Mouse (Mus musculus) monocyte, adult 2 months (primary cell): ENCODE data around the gene Agtpbp1.

Source experiments
- DNase-seq, 2 experiments: peaks; one replicate each; pipeline ENCODE4 v3.0.0; 2022; ENCODE audit warnings: low spot score in 2 of 2, low read depth in 1 of 2

Agtpbp1 gene

GRCm38 (mm10) chr13:59439683-59440082, 145.3 kb downstream of the Agtpbp1 start:
- DNase-seq: no peak

GRCm38 (mm10) chr13:59434554-59434953, 150.5 kb downstream of the Agtpbp1 start:
- no peak for DNase-seq

DNA sequence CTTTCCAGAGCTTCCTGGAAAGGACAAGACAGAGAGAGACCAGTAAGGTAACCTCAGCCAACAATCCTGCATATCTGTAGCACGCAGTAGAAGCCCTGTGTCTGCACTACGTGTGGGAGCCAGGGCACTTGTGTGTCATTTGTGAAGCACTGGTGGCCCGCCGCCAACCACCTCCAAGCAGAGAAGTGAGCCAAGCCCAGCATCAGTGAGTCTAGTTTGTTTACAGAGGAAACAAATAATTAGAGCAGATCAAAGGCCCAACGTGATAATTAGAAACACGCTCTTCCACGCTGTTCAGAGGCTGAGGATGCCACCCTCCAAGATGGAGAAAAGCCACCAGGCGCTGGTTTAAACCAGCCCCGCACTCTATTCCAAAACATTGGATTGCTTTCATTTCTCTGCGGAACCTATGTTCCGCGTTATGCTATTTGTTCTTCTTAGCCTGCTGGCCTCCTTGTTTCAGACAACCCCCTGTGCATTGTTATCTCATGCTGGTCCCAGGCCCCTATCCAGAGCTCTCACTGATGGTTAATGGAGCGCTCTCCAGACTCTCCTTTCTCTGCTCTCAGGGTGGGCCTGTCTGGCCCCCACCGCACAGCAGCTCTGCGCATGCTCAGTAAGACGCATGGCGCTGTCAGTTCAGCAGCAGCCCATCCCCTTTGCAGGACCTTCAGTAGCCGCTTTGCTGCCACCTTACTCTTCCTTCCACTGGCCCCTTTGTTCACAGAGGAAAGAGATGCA, 153.7 kb downstream of the Agtpbp1 start:
- DNase-seq: no peak

GRCm38 (mm10) chr13:59429369-59429768, 155.7 kb downstream of the Agtpbp1 start:
- DNase-seq: no peak

GRCm38 (mm10) chr13:59423871-59424270, 161.2 kb downstream of the Agtpbp1 start:
- DNase-seq: no peak

DNA sequence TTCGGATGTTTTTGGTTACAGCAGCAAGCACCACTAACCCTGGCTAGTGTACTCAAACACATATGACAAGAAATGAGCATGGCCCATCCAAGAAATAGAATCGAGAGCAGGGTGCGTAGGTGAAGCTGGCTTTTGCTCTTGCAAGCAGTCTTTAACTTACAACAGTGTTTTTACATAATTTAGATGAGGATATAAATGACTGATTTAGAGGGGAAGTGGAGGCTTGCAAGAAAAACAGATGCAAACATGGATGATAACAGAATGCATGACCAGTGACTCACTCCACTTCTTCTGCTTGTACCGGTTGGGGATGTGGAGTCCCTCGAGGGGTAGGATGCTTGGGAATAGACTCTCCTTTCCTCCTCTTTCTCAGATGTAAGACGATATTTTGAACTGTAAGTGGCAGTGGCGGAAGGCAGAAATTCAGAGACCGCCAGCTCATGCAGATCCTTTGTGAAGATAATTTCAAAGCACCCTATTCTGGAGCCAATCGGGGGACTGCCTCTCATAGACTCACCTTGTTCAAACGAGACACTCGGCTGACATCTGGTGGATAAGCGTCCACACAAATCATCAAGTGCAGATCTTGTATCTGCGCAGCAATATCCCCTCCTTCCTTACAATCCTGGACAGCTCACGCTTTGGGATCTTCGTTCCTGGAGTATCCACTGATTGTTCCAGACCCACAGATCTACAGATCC, 168.3 kb downstream of the Agtpbp1 start:
- no peak for DNase-seq

- DNase-seq: no peak
These were observed 171.1 kb downstream of the Agtpbp1 start for GRCm38 (mm10) chr13:59413885-59414284.

DNA sequence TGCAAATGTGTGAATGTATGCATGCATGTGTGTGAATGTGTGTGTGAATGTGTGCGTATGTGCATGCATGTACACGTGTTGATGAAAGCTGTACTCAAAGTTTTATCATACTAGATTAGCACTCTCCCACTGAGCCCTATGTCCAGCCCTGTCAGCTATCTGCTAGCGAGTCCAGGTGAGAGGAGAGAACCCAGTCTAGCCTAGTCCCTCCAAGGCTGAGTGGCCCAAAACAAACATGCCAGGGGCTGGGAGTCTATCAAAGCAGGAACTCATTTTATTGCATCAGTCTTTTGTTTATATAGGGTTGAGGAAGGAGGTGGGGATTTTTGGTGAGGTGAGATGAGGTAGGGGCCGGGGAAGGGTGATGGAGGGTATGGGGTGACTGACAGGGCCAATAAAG, 172.4 kb downstream of the Agtpbp1 start:
- DNase-seq: no peak

DNA sequence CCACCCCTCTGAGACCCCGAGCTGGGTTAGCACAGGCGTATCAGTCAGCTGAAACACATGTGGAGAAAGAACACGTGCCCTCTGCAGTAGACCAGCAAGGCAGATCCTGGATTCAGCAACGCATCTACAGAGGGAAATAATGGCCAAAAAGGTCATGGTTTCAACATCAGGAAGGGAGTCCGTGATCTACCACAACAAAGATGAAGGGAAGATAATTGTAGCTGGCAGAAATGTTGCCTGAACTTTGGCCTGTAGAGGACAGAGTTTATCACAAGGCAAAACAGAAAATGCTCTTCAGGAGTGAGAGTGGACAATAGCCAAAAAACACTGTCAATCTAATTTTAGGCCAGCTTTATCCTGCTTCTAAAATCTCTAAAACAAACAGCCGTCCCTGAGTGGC, 177.8 kb downstream of the Agtpbp1 start:
- DNase-seq: no peak

DNA sequence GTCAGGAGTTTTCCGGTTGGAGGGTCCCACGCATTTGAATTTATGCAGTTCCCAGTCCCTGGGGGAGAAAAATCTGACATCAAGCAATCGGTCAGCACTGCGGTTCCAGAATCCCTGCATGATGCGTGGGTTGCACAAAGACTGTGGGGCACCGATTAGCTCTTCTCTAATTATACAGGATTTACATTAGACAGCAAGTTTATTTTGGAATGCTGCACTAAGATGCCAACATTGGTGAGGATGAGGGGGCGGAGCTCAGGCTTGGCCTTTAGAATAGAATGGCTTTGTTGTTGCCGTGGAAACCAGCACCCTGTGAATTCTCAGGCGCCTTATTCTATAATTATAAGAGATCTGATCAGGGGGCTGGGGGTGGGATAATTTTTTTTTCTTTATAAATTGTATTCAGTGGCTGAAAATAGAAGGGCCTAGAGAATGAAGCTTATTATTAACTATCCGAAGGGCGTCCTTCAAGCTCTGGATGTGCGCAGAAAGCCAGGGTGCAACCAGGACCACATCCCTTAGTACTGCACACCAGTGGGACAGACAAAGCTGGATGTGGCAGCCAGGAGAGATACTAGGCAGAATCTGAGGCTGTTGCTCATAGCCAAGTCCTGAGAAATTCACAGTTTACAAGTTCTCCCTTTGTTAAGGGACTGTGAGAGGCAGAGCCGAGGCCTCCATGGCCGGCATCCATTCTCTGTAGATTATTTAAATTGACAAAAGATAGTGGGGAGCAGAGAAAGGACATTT, 182.8 kb downstream of the Agtpbp1 start:
- no peak for DNase-seq

GRCm38 (mm10) chr13:59397571-59397970, 187.5 kb downstream of the Agtpbp1 start:
- no peak for DNase-seq
